8 mouse cellular contexts compared by ENCODE assay signal in the genomic region with DNA sequence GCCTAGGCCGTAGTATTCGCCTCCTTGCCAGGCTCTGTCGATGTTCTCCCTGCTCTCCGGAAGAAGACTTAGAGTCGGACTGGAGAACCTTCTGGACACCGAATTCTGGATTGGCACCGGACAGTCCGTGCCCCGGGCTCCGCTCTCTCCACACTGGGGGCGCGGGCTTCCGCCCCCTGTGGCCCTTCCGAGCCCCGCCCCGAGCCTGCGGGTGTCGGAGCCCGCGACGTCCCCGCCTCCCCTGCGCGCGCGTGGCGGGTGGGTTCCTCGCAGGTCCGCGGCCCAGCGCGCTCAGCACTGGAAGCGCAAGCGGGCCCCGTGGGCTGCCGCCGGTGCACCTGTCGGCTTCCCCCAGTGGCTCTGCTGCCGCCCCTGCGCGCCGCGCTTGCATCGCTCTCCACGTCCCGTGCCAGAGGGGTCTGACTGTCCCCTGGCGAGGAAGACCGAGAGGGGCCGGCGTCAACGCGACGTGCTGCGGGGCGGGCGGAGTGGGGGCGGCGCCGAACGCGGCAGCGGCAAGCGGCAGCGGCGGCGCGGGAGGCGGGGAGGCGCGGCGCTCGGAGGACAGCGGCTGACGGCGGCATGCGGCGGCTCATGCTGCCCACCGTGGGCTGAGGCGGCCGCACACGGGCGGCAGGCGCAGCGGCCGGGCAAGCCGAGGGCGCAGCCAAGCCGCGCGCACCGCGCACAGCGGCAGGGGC. TPM values are rescaled to one million over a fixed set of nuclear protein-coding genes. Genes with fewer than 3 reads are reported as not detected.
DNase-seq lines count a peak whose midpoint lies in the region; ATAC-seq and TF ChIP-seq lines count a peak whose summit lies in the region.

No protein-coding gene starts in this region.

- 1% methylated on average over 78 of the region's 93 CpGs for WGBS in heart, embryonic 15.5 days
- WGBS in lung, postnatal 0 days = 2% methylated on average over 59 of the region's 93 CpGs

- peak overlapping the region; percentile 67 for H3K9ac ChIP-seq in ES-Bruce4 (ENCODE audit: low read depth, poor library complexity, severe bottlenecking)
- H3K9ac ChIP-seq in heart, embryonic 15.5 days = peak overlapping the region; percentile 49
- H3K9ac ChIP-seq in lung, postnatal 0 days (replicated peaks; ENCODE audit: low read depth) = no peak overlapping the region

- peak; percentile 59 to 87 for DNase-seq in adrenal gland, adult (ENCODE audit: inconsistent age in 2 of 2, low spot score in 1 of 2)
- peak; percentile 33 for DNase-seq in embryo, embryonic 9.5 days (ENCODE audit: extremely low spot score)
- peak; percentile 51 to 69 for DNase-seq in layer of hippocampus, adult 8-10 months (ENCODE audit: low spot score in 2 of 2)
- DNase-seq in lung, postnatal 0 days (ENCODE audit: low spot score) = peak; percentile 48
- DNase-seq in right cerebral cortex, postnatal 10 days (ENCODE audit: low spot score in 2 of 2) = peak; percentile 86 to 88

- no peak overlapping the region for H3K27ac ChIP-seq in ES-Bruce4 (ENCODE audit: insufficient read depth, low read length)
- H3K27ac ChIP-seq in heart, embryonic 15.5 days = no peak overlapping the region
- H3K27ac ChIP-seq in lung, postnatal 0 days (ENCODE audit: low read length) = no peak overlapping the region

- no peak for TF ChIP-seq POLR2A in ES-Bruce4 (IDR thresholded peaks at IDR 0.05; ENCODE audit: insufficient read depth, low read length)

- H3K4me2 ChIP-seq in heart, embryonic 15.5 days = peak overlapping the region; percentile 100
- peak overlapping the region; percentile 98 for H3K4me2 ChIP-seq in lung, postnatal 0 days (replicated peaks; ENCODE audit: low read depth, low read length)

- ATAC-seq in heart, embryonic 15.5 days (replicated peaks; ENCODE audit: insufficient number of reproducible peaks, insufficient read depth, low FRiP score, low read depth) = peak; percentile 41
- peak; percentile 53 for ATAC-seq in lung, postnatal 0 days
- ATAC-seq in activated CD4-positive, CD25-positive, alpha-beta regulatory T cell, adult 4 months = no peak

- no peak for TF ChIP-seq EP300 in ES-Bruce4 (IDR thresholded peaks at IDR 0.05; ENCODE audit: insufficient read depth, low read depth, low read length)
- TF ChIP-seq EP300 in lung, postnatal 0 days (IDR thresholded peaks at IDR 0.05) = no peak

- TF ChIP-seq CTCF in ES-Bruce4 (IDR thresholded peaks at IDR 0.05; ENCODE audit: low read depth, low read length) = no peak
- no peak for TF ChIP-seq CTCF in lung, postnatal 0 days (IDR thresholded peaks at IDR 0.05)

- no peaks in the 10 kb centered on the region for H3K36me3 ChIP-seq in ES-Bruce4 (ENCODE audit: control insufficient read depth, insufficient read depth, low read length, poor library complexity, severe bottlenecking)
- H3K36me3 ChIP-seq in heart, embryonic 15.5 days = no peaks in the 10 kb centered on the region
- H3K36me3 ChIP-seq in lung, postnatal 0 days (ENCODE audit: insufficient read depth, low read length) = no peaks in the 10 kb centered on the region; the same call in 1 of the 2 replicates

- no peaks in the 10 kb centered on the region for H3K9me3 ChIP-seq in ES-Bruce4 (replicated peaks; ENCODE audit: control insufficient read depth, insufficient read depth, low read length, poor library complexity, severe bottlenecking)
- H3K9me3 ChIP-seq in heart, embryonic 15.5 days (replicated peaks) = no peaks in the 10 kb centered on the region
- no peaks in the 10 kb centered on the region for H3K9me3 ChIP-seq in lung, postnatal 0 days (ENCODE audit: low read length)

- H3K4me3 ChIP-seq in ES-Bruce4 (ENCODE audit: low read depth, low read length) = peak overlapping the region; percentile 70
- peak overlapping the region; percentile 79 for H3K4me3 ChIP-seq in heart, embryonic 15.5 days
- peak overlapping the region; percentile 54 for H3K4me3 ChIP-seq in lung, postnatal 0 days (ENCODE audit: low read depth, low read length)

- peaks cover 2% of the 10 kb centered on the region for H3K4me1 ChIP-seq in ES-Bruce4 (ENCODE audit: control insufficient read depth, insufficient read depth, low read length)
- H3K4me1 ChIP-seq in heart, embryonic 15.5 days (replicated peaks) = peaks cover 23% of the 10 kb centered on the region
- peaks cover 6% of the 10 kb centered on the region; the same call in 1 of the 2 replicates for H3K4me1 ChIP-seq in lung, postnatal 0 days (ENCODE audit: insufficient read depth, low read depth, low read length)

- H3K27me3 ChIP-seq in ES-Bruce4 (ENCODE audit: control insufficient read depth, insufficient read depth, low read length, poor library complexity, severe bottlenecking) = 0 out of 2 replicates have a peak, but pooled peaks cover 1% of the 10 kb centered on the region
- peaks cover 31% of the 10 kb centered on the region for H3K27me3 ChIP-seq in heart, embryonic 15.5 days
- peaks cover 4% of the 10 kb centered on the region; the same call in 1 of the 2 replicates for H3K27me3 ChIP-seq in lung, postnatal 0 days (replicated peaks; ENCODE audit: insufficient read depth, low read length)

RNA-seq across cellular contexts. Expression of a gene that starts 1.5 kb away (rescaled TPM):
- 1.0 and 1.2 TPM in 2 replicates for polyA plus RNA-seq in ES-Bruce4 (2011; ENCODE audit: insufficient read depth, insufficient read length, low read depth, missing spikeins)
- 2.0 and 2.6 TPM in 2 replicates for polyA plus RNA-seq in heart, embryonic 15.5 days (2015; fragmentation: Nextera tagmentation; extraction: Ambion mirVana)
- total RNA-seq in layer of hippocampus, adult 8-10 months (2022) = 100 to 1,000 TPM; 256 to 334 (median 299) TPM
- 1.9 and 2.1 TPM in 2 replicates for polyA plus RNA-seq in lung, postnatal 0 days (2015; fragmentation: Nextera tagmentation; extraction: Ambion mirVana)
- under 1 TPM in 1 of 2 experiments, not detected in 1; 0.17 TPM for polyA plus RNA-seq in activated CD4-positive, CD25-positive, alpha-beta regulatory T cell, adult 4 months (2017; shearing (Covaris generic))

RNA-seq across cellular contexts. Expression of a gene that starts 59.9 kb away (rescaled TPM):
- 8.5 and 9.0 TPM in 2 replicates for polyA plus RNA-seq in ES-Bruce4 (2011; ENCODE audit: insufficient read depth, insufficient read length, low read depth, missing spikeins)
- polyA plus RNA-seq in heart, embryonic 15.5 days (2015; fragmentation: Nextera tagmentation; extraction: Ambion mirVana) = 11.7 and 14.3 TPM in 2 replicates
- total RNA-seq in layer of hippocampus, adult 8-10 months (2022) = 10 to 100 TPM; 10.7 to 14.4 (median 11.0) TPM
- 6.9 and 7.8 TPM in 2 replicates for polyA plus RNA-seq in lung, postnatal 0 days (2015; fragmentation: Nextera tagmentation; extraction: Ambion mirVana)
- 10 to 100 TPM; 14.4 to 16.1 TPM for polyA plus RNA-seq in activated CD4-positive, CD25-positive, alpha-beta regulatory T cell, adult 4 months (2017; shearing (Covaris generic))

Comparison
In these comparisons a context has a peak if more than half of its experiments do, and no peak if none do; other contexts are left out.
1. DNase-seq: peak in every context shown above with its lines; median percentile 87 in right cerebral cortex, postnatal 10 days; 73 in adrenal gland, adult; 60 in layer of hippocampus, adult 8-10 months; 48 in lung, postnatal 0 days; 33 in embryo, embryonic 9.5 days.